Mouse (Mus musculus): ENCODE data around the gene 2810459M11Rik. TPM values are rescaled to one million over a fixed set of nuclear protein-coding genes. Genes with fewer than 3 reads are reported as not detected.
"Not testable (repeated sequence)": the region's sequence is repeated elsewhere in the genome, so short reads cannot be mapped to it uniquely, and the experiment has no call there.

The 2810459M11Rik gene
- polyA plus RNA-seq, 2 experiments, result 12.3 to 15.5 TPM

DNA sequence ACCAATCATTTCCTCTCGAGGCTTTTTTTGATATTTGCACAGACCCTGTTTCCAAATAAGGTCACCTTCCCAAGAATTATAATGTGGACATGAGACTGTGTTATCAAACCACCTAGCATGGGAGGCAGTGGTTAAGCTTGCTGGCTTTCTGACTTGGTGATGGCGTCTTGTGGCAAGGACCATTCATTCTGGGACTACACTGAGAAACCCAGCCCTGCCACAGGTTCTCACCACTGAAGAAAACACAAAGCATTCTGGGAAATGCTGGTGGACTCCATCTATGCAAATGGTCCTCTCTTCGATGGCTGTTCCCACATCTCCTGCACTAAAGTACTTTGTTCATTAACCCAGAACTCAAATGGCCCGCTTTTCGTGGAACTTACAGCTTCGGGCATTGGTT lies 39.6 kb upstream of the 2810459M11Rik start:
- H3K36me3 ChIP-seq (replicated peaks; ENCODE audit: control insufficient read depth, insufficient read depth, low read depth), result no peaks in the 10 kb centered on the region
- 60% methylated on average over 6 of the region's 6 CpGs for WGBS (ENCODE audit: insufficient replicate concordance)
- no peak overlapping the region for H3K27ac ChIP-seq
- H3K9me3 ChIP-seq (ENCODE audit: control insufficient read depth, low read length), result no peaks in the 10 kb centered on the region
- DNase-seq (ENCODE audit: low read depth in 3 of 3, low spot score in 3 of 3) (no peak), ATAC-seq (ENCODE audit: insufficient read depth) (no peak)
- H3K4me1 ChIP-seq (replicated peaks; ENCODE audit: control insufficient read depth in 2 of 2, insufficient read depth in 2 of 2, low read length in 1 of 2), result no peaks in the 10 kb centered on the region
- no peak overlapping the region for H3K9ac ChIP-seq (replicated peaks)
- H3K27me3 ChIP-seq (ENCODE audit: control insufficient read depth, insufficient read depth, low read length), result no peaks in the 10 kb centered on the region
- H3K4me2 ChIP-seq (ENCODE audit: low read depth), result no peak overlapping the region
- H3K4me3 ChIP-seq (ENCODE audit: insufficient read depth in 1 of 2, low read depth in 2 of 2, low read length in 2 of 2), result no peak overlapping the region
- TF ChIP-seq EP300 (IDR thresholded peaks at IDR 0.05; ENCODE audit: low read depth), result no peak
- TF ChIP-seq CTCF (IDR thresholded peaks at IDR 0.05; ENCODE audit: low read depth), result no peak

DNA sequence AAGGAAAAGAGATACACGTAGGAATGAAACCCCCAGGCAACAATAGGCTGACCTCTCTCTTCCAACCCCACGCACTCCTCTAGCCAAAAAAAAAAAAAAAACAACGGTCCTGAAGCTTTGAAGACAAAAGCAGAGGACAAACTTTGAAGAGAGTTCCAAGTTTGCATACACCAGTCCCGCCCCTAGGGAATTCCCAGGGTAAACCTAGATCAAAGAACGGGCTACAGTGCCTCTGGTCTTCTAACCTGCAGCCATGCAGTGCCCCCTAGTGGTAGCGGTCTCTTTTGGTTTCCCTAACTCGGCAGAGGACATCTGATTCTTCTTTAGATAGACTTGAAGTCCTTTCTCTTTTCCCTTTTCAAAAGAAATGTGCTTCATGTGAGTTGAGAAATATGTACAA lies 37.9 kb upstream of the 2810459M11Rik start:
- H3K36me3 ChIP-seq (replicated peaks; ENCODE audit: control insufficient read depth, insufficient read depth, low read depth), result no peaks in the 10 kb centered on the region
- no peak overlapping the region for H3K4me3 ChIP-seq (ENCODE audit: insufficient read depth in 1 of 2, low read depth in 2 of 2, low read length in 2 of 2)
- no peak overlapping the region; the same call in 1 of the 2 replicates for H3K4me2 ChIP-seq (ENCODE audit: low read depth)
- WGBS (ENCODE audit: insufficient replicate concordance), result 3% methylated on average over 7 of the region's 7 CpGs
- TF ChIP-seq CTCF (IDR thresholded peaks at IDR 0.05; ENCODE audit: low read depth), result peak; percentile 86
- TF ChIP-seq EP300 (IDR thresholded peaks at IDR 0.05; ENCODE audit: low read depth), result no peak
- no peak overlapping the region for H3K9ac ChIP-seq (replicated peaks)
- DNase-seq (ENCODE audit: low read depth in 3 of 3, low spot score in 3 of 3) (peak; percentile 50 to 56 (median 50)), ATAC-seq (ENCODE audit: insufficient read depth) (peak; percentile 35; the same call in 1 of the 2 replicates)
- no peaks in the 10 kb centered on the region for H3K27me3 ChIP-seq (ENCODE audit: control insufficient read depth, insufficient read depth, low read length)
- no peaks in the 10 kb centered on the region for H3K4me1 ChIP-seq (replicated peaks; ENCODE audit: control insufficient read depth in 2 of 2, insufficient read depth in 2 of 2, low read length in 1 of 2)
- H3K27ac ChIP-seq, result no peak overlapping the region
- H3K9me3 ChIP-seq (ENCODE audit: control insufficient read depth, low read length), result no peaks in the 10 kb centered on the region

DNA sequence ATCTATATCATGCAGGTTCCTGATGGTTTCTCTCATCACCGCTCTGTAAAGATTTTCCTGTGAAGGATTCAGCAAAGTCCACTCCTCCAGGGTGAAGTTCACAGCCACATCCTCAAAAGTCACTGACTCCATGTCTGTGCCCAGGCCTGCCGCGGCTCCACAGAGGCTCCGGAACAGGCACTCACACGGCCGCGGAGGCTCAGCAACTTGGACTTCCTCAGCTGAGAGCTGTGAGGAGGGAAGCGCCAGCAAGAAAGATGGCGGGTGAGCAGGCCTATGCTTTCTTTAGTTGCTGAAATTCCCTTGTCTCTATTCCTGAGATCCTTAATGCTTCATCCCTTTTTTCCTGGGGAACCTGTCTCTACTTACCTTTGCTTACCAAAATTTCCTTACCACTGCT lies 29.9 kb upstream of the 2810459M11Rik start:
- DNase-seq (ENCODE audit: low read depth in 3 of 3, low spot score in 3 of 3), result not testable (repeated sequence)

DNA sequence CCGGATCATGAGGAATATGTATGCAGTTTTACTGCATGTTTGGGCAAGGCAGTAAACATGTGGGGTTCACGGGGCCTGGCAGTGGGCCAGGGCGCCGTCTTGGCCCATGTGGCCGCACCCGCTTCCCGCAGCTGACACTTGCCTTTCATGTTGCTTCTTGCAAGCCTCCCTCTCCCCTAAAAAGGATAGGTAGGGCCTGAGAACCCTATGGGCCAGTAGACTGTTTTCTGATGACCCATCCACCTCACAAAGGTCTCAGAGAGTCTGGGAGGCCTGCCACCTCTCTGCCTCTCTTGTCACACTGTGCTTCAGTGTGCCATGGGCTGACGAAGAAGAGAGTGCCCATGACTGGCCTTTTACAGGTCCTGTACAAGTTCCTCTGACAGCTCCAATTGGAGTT lies 29.1 kb upstream of the 2810459M11Rik start, which contains the start of gene Spata3:
Gene Spata3 (plus strand): TSS at position 301 of the 400 bp plus-strand sequence.
- peaks cover 19% of the 10 kb centered on the region for H3K27me3 ChIP-seq (ENCODE audit: control insufficient read depth, insufficient read depth, low read length)
- H3K4me1 ChIP-seq (replicated peaks; ENCODE audit: control insufficient read depth in 2 of 2, insufficient read depth in 2 of 2, low read length in 1 of 2), result peaks cover 0 to 4% of the 10 kb centered on the region in 2 experiments; a peak in 1 of 4 replicates
- H3K4me2 ChIP-seq (ENCODE audit: low read depth), result no peak within 1 kb of the TSS
- no peaks in the 10 kb centered on the region for H3K36me3 ChIP-seq (replicated peaks; ENCODE audit: control insufficient read depth, insufficient read depth, low read depth)
- no peak within 1 kb of the TSS for H3K4me3 ChIP-seq (ENCODE audit: insufficient read depth in 1 of 2, low read depth in 2 of 2, low read length in 2 of 2)
- no peak for DNase-seq (ENCODE audit: low read depth in 3 of 3, low spot score in 3 of 3)
- H3K27ac ChIP-seq, result no peak within 1 kb of the TSS
- no peaks in the 10 kb centered on the region for H3K9me3 ChIP-seq (ENCODE audit: control insufficient read depth, low read length)
- WGBS (ENCODE audit: insufficient replicate concordance), result 74% methylated on average over 8 of the region's 8 CpGs
- TF ChIP-seq EP300 (IDR thresholded peaks at IDR 0.05; ENCODE audit: low read depth), result no peak
- TF ChIP-seq CTCF (IDR thresholded peaks at IDR 0.05; ENCODE audit: low read depth), result no peak
- no peak within 1 kb of the TSS for H3K9ac ChIP-seq (replicated peaks)
- ATAC-seq (ENCODE audit: insufficient read depth), result no peak

More for the DNA sequence above, 29.9 kb upstream of the 2810459M11Rik start:
- H3K4me2 ChIP-seq (ENCODE audit: low read depth); ATAC-seq (ENCODE audit: insufficient read depth); H3K9me3 ChIP-seq (ENCODE audit: control insufficient read depth, low read length); H3K36me3 ChIP-seq (replicated peaks; ENCODE audit: control insufficient read depth, insufficient read depth, low read depth); H3K27ac ChIP-seq; H3K4me1 ChIP-seq (replicated peaks; ENCODE audit: control insufficient read depth in 2 of 2, insufficient read depth in 2 of 2, low read length in 1 of 2); H3K4me3 ChIP-seq (ENCODE audit: insufficient read depth in 1 of 2, low read depth in 2 of 2, low read length in 2 of 2); H3K9ac ChIP-seq (replicated peaks): not testable (repeated sequence)
- H3K27me3 ChIP-seq (ENCODE audit: control insufficient read depth, insufficient read depth, low read length), result peaks cover 19% of the 10 kb centered on the region
- 85% methylated on average over 9 of the region's 9 CpGs for WGBS (ENCODE audit: insufficient replicate concordance)

DNA sequence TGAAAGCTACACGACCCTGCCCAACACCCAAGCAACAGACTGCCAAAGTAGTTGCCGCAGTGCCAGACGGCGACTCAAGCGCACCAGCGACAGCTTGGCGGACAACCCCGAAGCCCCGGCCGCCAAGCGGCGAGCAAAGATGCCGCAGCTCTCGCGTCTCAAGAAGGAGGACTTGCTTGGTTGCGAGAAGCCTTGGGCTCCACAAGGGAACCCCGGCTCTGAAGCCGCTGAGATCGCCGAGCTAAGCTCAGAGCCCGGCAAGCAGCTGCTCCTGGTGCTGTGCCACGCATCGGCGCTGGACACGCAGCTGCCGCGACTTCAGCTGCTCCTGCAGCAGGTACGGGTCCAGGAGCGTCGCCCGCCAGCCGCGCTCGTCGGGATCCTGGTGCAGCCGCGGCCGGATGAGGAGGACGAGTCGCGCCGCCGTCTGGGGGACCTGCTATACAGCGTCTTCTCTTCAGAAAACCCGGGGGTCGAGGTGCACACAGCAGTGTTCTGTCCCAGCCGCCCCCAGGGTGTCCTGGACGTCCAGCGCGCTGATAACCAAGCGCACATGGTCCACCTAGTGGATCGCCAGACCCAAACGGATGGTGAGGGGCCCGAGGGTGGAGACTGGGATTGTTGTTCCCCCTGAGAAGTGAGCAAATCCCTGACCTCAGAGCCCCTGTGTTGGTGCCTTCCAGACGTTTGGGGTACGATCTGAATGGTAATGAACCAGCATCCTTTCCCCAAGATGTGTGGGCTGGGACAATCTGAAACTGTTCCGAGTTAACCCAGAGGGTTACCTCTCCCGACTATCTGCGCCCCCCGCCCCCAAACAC lies 27.2 kb upstream of the 2810459M11Rik start:
- WGBS (ENCODE audit: insufficient replicate concordance), result 3% methylated on average over 60 of the region's 60 CpGs
- no peak for ATAC-seq (ENCODE audit: insufficient read depth)
- peak overlapping the region; percentile 29 to 39; a peak in 3 of 4 replicates for H3K4me3 ChIP-seq (ENCODE audit: insufficient read depth in 1 of 2, low read depth in 2 of 2, low read length in 2 of 2)
- H3K9me3 ChIP-seq (ENCODE audit: control insufficient read depth, low read length), result no peaks in the 10 kb centered on the region
- no peaks in the 10 kb centered on the region for H3K36me3 ChIP-seq (replicated peaks; ENCODE audit: control insufficient read depth, insufficient read depth, low read depth)
- DNase-seq (ENCODE audit: low read depth in 3 of 3, low spot score in 3 of 3), result no peak
- peaks cover 0 to 4% of the 10 kb centered on the region in 2 experiments; a peak in 1 of 4 replicates for H3K4me1 ChIP-seq (replicated peaks; ENCODE audit: control insufficient read depth in 2 of 2, insufficient read depth in 2 of 2, low read length in 1 of 2)
- no peak overlapping the region for H3K27ac ChIP-seq
- peak overlapping the region; percentile 53 for H3K4me2 ChIP-seq (ENCODE audit: low read depth)
- TF ChIP-seq CTCF (IDR thresholded peaks at IDR 0.05; ENCODE audit: low read depth) (peak; percentile 19; the same call in 1 of the 2 replicates), EP300 (IDR thresholded peaks at IDR 0.05; ENCODE audit: low read depth) (no peak)
- 0 out of 2 replicates have a peak overlapping the region, but pooled peaks have one; percentile 21 for H3K9ac ChIP-seq (replicated peaks)
- peaks cover 19% of the 10 kb centered on the region for H3K27me3 ChIP-seq (ENCODE audit: control insufficient read depth, insufficient read depth, low read length)

All from liver, embryonic 14.5 days (tissue).